Mouse (Mus musculus): ENCODE results near the gene Asb8. TPM values are rescaled to one million over a fixed set of nuclear protein-coding genes. Genes with fewer than 3 reads are reported as not detected.

Asb8 gene
- polyA plus RNA-seq, 1 experiment from 2014 or later = 71.8 TPM

GRCm38 (mm10) chr15:98116287-98116686 is 49.1 kb downstream of the Asb8 start:
- H3K36me3 ChIP-seq (ENCODE audit: control insufficient read depth, insufficient read depth, low read length) = peaks cover 52% of the 10 kb centered on the region
- no peaks in the 10 kb centered on the region for H3K27me3 ChIP-seq (ENCODE audit: control insufficient read depth, insufficient read depth, low read length)
- WGBS = 68% methylated on average over 5 of the region's 5 CpGs
- H3K4me3 ChIP-seq (replicated peaks; ENCODE audit: low read depth, low read length) = no peak overlapping the region
- ATAC-seq (ENCODE audit: low FRiP score, low TSS enrichment) (no peak), DNase-seq (no peak)
- H3K27ac ChIP-seq (replicated peaks; ENCODE audit: low read depth, low read length) = no peak overlapping the region
- H3K4me1 ChIP-seq (ENCODE audit: control insufficient read depth, insufficient read depth, low read length) = no peaks in the 10 kb centered on the region
- H3K9ac ChIP-seq (replicated peaks; ENCODE audit: low read length) = no peak overlapping the region
- no peaks in the 10 kb centered on the region for H3K9me3 ChIP-seq (ENCODE audit: control insufficient read depth, low read length)
- no peak overlapping the region for H3K4me2 ChIP-seq (ENCODE audit: low read length)

- Histone ChIP-seq H3K27me3 (ENCODE audit: control insufficient read depth, insufficient read depth, low read length) (no peaks in the 10 kb centered on the region), H3K9me3 (ENCODE audit: control insufficient read depth, low read length) (no peaks in the 10 kb centered on the region), H3K36me3 (ENCODE audit: control insufficient read depth, insufficient read depth, low read length) (peaks cover 47% of the 10 kb centered on the region), H3K27ac (replicated peaks; ENCODE audit: low read depth, low read length) (no peak overlapping the region), H3K4me3 (replicated peaks; ENCODE audit: low read depth, low read length) (no peak overlapping the region), H3K4me2 (ENCODE audit: low read length) (no peak overlapping the region), H3K9ac (replicated peaks; ENCODE audit: low read length) (no peak overlapping the region), H3K4me1 (ENCODE audit: control insufficient read depth, insufficient read depth, low read length) (no peaks in the 10 kb centered on the region)
- no peak for DNase-seq
- WGBS = 93% methylated on average over 9 of the region's 9 CpGs
- no peak for ATAC-seq (ENCODE audit: low FRiP score, low TSS enrichment)
Measured at GRCm38 (mm10) chr15:98115779-98116163, 49.7 kb downstream of the Asb8 start.

GRCm38 (mm10) chr15:98114852-98115778 is 50.3 kb downstream of the Asb8 start:
- DNase-seq = no peak
- H3K36me3 ChIP-seq (ENCODE audit: control insufficient read depth, insufficient read depth, low read length) = peaks cover 41% of the 10 kb centered on the region
- no peaks in the 10 kb centered on the region for H3K9me3 ChIP-seq (ENCODE audit: control insufficient read depth, low read length)
- no peaks in the 10 kb centered on the region for H3K27me3 ChIP-seq (ENCODE audit: control insufficient read depth, insufficient read depth, low read length)
- ATAC-seq (ENCODE audit: low FRiP score, low TSS enrichment) = no peak
- 89% methylated on average over 10 of the region's 10 CpGs for WGBS
- no peak overlapping the region for H3K9ac ChIP-seq (replicated peaks; ENCODE audit: low read length)
- no peak overlapping the region for H3K4me3 ChIP-seq (replicated peaks; ENCODE audit: low read depth, low read length)
- no peaks in the 10 kb centered on the region for H3K4me1 ChIP-seq (ENCODE audit: control insufficient read depth, insufficient read depth, low read length)
- H3K27ac ChIP-seq (replicated peaks; ENCODE audit: low read depth, low read length) = no peak overlapping the region
- no peak overlapping the region for H3K4me2 ChIP-seq (ENCODE audit: low read length)

GRCm38 (mm10) chr15:98114098-98114851 is 51.1 kb downstream of the Asb8 start:
- H3K4me1 ChIP-seq (ENCODE audit: control insufficient read depth, insufficient read depth, low read length) = peaks cover 7% of the 10 kb centered on the region
- 79% methylated on average over 10 of the region's 10 CpGs for WGBS
- H3K9me3 ChIP-seq (ENCODE audit: control insufficient read depth, low read length) = no peaks in the 10 kb centered on the region
- H3K9ac ChIP-seq (replicated peaks; ENCODE audit: low read length) = no peak overlapping the region
- DNase-seq (no peak), ATAC-seq (ENCODE audit: low FRiP score, low TSS enrichment) (no peak)
- no peaks in the 10 kb centered on the region for H3K27me3 ChIP-seq (ENCODE audit: control insufficient read depth, insufficient read depth, low read length)
- H3K4me3 ChIP-seq (replicated peaks; ENCODE audit: low read depth, low read length) = no peak overlapping the region
- H3K4me2 ChIP-seq (ENCODE audit: low read length) = no peak overlapping the region
- peaks cover 34% of the 10 kb centered on the region for H3K36me3 ChIP-seq (ENCODE audit: control insufficient read depth, insufficient read depth, low read length)
- H3K27ac ChIP-seq (replicated peaks; ENCODE audit: low read depth, low read length) = no peak overlapping the region

GRCm38 (mm10) chr15:98111791-98112190 is 53.6 kb downstream of the Asb8 start:
- WGBS = 82% methylated on average over 5 of the region's 5 CpGs

GRCm38 (mm10) chr15:98108297-98109152 is 56.9 kb downstream of the Asb8 start:
- H3K9ac ChIP-seq (replicated peaks; ENCODE audit: low read length) = peak overlapping the region; percentile 68
- no peaks in the 10 kb centered on the region for H3K9me3 ChIP-seq (ENCODE audit: control insufficient read depth, low read length)
- peaks cover 17% of the 10 kb centered on the region for H3K4me1 ChIP-seq (ENCODE audit: control insufficient read depth, insufficient read depth, low read length)
- DNase-seq (peak; percentile 92), ATAC-seq (ENCODE audit: low FRiP score, low TSS enrichment) (peak; percentile 91)
- peaks cover 8% of the 10 kb centered on the region for H3K36me3 ChIP-seq (ENCODE audit: control insufficient read depth, insufficient read depth, low read length)
- H3K27ac ChIP-seq (replicated peaks; ENCODE audit: low read depth, low read length) = peak overlapping the region; percentile 84
- H3K4me2 ChIP-seq (ENCODE audit: low read length) = peak overlapping the region; percentile 66
- no peaks in the 10 kb centered on the region for H3K27me3 ChIP-seq (ENCODE audit: control insufficient read depth, insufficient read depth, low read length)
- 4% methylated on average over 37 of the region's 37 CpGs for WGBS
- peak overlapping the region; percentile 53 for H3K4me3 ChIP-seq (replicated peaks; ENCODE audit: low read depth, low read length)

More at GRCm38 (mm10) chr15:98111791-98112190, 53.6 kb downstream of the Asb8 start:
- no peak overlapping the region for H3K4me2 ChIP-seq (ENCODE audit: low read length)
- no peaks in the 10 kb centered on the region for H3K9me3 ChIP-seq (ENCODE audit: control insufficient read depth, low read length)
- peaks cover 17% of the 10 kb centered on the region for H3K4me1 ChIP-seq (ENCODE audit: control insufficient read depth, insufficient read depth, low read length)
- H3K27me3 ChIP-seq (ENCODE audit: control insufficient read depth, insufficient read depth, low read length) = no peaks in the 10 kb centered on the region
- peaks cover 24% of the 10 kb centered on the region for H3K36me3 ChIP-seq (ENCODE audit: control insufficient read depth, insufficient read depth, low read length)
- H3K4me3 ChIP-seq (replicated peaks; ENCODE audit: low read depth, low read length) = no peak overlapping the region
- H3K27ac ChIP-seq (replicated peaks; ENCODE audit: low read depth, low read length) = no peak overlapping the region
- no peak overlapping the region for H3K9ac ChIP-seq (replicated peaks; ENCODE audit: low read length)
- no peak for DNase-seq
- ATAC-seq (ENCODE audit: low FRiP score, low TSS enrichment) = no peak

- Histone ChIP-seq H3K9me3 (ENCODE audit: control insufficient read depth, low read length) (no peaks in the 10 kb centered on the region), H3K27me3 (ENCODE audit: control insufficient read depth, insufficient read depth, low read length) (no peaks in the 10 kb centered on the region), H3K27ac (replicated peaks; ENCODE audit: low read depth, low read length) (peak overlapping the region; percentile 84), H3K4me2 (ENCODE audit: low read length) (peak overlapping the region; percentile 66), H3K4me3 (replicated peaks; ENCODE audit: low read depth, low read length) (peak overlapping the region; percentile 53), H3K9ac (replicated peaks; ENCODE audit: low read length) (peak overlapping the region; percentile 68; the same call in 1 of the 2 replicates), H3K4me1 (ENCODE audit: control insufficient read depth, insufficient read depth, low read length) (peaks cover 17% of the 10 kb centered on the region), H3K36me3 (ENCODE audit: control insufficient read depth, insufficient read depth, low read length) (peaks cover 8% of the 10 kb centered on the region)
- ATAC-seq (ENCODE audit: low FRiP score, low TSS enrichment) = no peak
- DNase-seq = no peak
- 30% methylated on average over 11 of the region's 11 CpGs for WGBS
Measured at GRCm38 (mm10) chr15:98107703-98108296, 57.6 kb downstream of the Asb8 start.

GRCm38 (mm10) chr15:98107230-98107629 is 58.2 kb downstream of the Asb8 start:
- Histone ChIP-seq H3K27ac (replicated peaks; ENCODE audit: low read depth, low read length) (no peak overlapping the region), H3K4me3 (replicated peaks; ENCODE audit: low read depth, low read length) (no peak overlapping the region), H3K9me3 (ENCODE audit: control insufficient read depth, low read length) (no peaks in the 10 kb centered on the region), H3K4me1 (ENCODE audit: control insufficient read depth, insufficient read depth, low read length) (peaks cover 17% of the 10 kb centered on the region), H3K9ac (replicated peaks; ENCODE audit: low read length) (no peak overlapping the region), H3K36me3 (ENCODE audit: control insufficient read depth, insufficient read depth, low read length) (peaks cover 3% of the 10 kb centered on the region; the same call in 1 of the 2 replicates), H3K4me2 (ENCODE audit: low read length) (no peak overlapping the region), H3K27me3 (ENCODE audit: control insufficient read depth, insufficient read depth, low read length) (no peaks in the 10 kb centered on the region)
- 88% methylated on average over 6 of the region's 6 CpGs for WGBS
- no peak for ATAC-seq (ENCODE audit: low FRiP score, low TSS enrichment)
- DNase-seq = no peak

All from midbrain, embryonic 14.5 days (tissue).